Mouse (Mus musculus) spleen, postnatal 4 days (tissue): ENCODE results near the gene Chchd1.

ENCODE experiments used
- DNase-seq, 2 experiments: peaks; one replicate each; pipeline ENCODE4 v3.0.0; 2022; ENCODE audit warnings: low spot score in 2 of 2

The Chchd1 gene

DNA sequence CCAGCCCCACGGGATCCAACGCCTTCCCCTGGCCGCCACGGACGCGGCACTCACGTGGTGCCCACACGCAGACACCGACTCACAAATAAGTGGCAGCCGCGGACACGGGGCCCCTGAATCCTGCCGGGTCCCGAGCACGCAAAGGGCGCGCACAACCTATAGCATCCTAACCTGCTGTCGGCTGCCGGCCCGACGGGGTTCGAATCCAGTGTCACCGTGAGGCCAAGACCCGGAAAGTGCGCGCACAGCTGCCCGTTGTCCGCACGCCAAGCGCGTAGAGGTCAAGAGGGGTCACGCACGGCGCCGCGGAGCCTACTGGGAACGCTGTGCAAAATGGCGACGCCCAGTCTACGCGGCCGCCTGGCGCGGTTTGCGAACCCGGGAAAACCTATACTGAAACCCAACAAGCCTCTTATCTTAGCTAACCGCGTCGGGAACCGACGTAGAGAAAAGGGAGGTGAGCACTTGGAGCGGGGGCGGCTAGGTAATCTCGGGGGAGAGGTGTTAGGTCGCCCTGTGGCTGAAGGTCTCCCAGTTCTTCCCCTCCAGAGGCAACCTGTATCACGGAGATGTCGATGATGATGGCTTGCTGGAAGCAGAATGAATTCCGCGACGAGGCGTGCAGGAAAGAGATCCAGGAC, at the start of gene Chchd1:
Chchd1 (plus strand) TSS at position 266 of the 641 bp plus-strand sequence.
- peak; percentile 85 to 94 for DNase-seq

DNA sequence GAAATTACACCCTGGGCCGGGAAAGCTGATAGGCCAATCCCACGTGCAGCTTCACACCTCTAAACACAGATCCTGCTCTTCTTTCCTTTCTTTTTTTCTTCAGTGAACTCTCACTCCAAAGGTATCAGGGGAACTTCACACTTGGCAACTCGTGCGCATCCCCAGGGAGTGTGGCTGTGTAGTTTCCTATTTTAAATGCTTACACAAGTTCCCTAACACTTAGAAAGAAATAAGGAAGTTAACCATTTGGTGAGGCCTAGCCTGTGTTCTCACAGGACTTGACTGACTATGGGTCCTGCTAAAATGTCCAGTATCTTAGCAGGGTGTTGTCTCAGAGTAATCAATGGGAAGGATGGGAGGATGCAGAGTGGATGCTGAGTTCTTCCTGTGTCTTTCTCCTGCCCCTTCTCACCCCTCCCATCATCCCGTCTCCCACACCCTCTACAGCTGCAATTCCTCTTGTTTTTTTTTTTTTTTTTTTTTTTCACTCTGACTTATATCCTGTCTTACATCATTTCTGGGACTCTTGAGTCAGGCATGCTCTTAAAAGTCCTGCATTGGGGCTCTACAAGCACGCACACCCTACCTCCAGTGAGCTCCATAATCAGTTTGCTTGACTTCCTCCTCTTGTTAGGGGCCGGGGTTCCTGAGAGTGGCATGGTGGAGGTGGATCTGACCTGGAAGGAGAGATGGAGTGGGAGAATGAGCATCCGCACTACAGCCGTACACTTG, 48.0 kb upstream of the Chchd1 start:
- DNase-seq = no peak

DNA sequence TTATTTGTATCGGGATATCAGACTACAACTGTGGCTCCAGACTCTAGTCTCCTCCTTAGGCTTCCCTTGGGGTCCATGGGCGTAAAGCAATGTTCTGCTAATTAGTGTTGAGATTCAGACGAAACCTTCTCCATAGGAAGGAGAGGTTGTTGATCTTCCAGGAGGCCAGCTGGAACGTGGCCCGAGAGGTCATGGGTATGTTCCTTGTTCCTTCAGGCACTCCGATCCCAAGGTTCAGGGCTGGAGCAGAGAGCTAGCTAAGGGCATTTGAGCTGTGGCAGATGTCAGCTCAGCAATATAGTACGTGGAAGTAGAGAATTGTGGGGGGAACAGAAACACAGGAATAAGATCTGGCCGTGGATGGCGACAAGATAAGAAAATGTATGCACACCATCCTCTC, 47.1 kb upstream of the Chchd1 start:
- DNase-seq = no peak

DNA sequence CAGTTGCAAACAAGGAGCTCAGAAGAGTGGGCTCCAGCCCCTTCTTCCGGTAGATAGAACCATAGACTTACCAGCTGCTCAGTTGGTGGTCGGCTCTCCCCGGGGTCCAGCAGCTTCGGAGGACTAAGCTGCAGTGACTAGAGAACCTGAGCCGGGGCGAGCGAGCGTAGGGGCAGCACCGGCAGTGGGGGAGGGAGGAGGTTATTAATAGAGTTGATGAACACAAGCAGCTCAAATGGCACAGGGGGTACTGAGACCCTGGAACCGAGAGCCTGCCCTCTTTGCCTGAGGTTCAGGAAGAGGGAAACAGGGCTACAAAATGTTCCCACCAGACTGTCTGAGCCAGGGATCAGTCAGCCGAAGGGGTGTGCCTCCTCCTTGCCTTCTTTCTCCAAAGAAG, 46.4 kb upstream of the Chchd1 start, which contains the start of gene Myoz1:
Myoz1 (minus strand) TSS at position 180 of the 400 bp plus-strand sequence.
- no peak for DNase-seq

DNA sequence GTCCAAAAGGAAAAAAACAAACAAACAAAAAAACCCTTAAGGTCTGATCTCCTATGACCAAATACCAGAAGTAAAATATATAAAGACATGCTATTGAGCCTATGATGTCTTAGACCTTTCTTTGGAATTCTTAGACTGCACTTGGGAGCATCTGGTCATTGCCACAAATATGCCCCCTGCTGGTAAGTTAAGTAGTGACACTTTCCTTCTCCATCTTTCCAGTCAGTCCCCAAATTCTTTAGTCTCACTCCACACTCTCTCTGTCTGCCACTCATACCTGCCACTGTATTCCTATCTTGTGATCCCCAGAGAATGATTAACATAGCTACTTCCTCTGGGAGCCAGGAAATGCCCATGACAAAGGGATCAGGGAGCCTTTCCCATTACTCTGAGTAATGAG, 44.5 kb upstream of the Chchd1 start:
- no peak for DNase-seq

DNA sequence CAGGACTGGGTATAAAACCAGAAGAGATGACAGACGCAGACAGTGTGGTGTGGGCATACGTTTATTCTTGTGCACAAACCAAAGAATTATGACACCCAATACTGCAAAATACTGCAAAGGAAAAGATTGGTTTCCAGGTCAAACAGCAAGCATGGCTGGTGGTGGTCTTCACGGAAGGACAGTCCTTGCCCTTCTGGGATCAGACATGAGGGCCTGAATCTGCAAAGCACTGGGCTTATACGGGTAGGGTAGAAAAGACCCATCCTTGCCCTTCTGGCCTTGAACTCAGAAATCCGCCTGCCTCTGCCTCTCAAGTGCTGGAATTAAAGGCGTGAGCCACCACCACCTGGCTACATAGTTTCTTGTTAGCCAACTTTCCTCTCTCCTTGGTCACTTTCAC, 43.9 kb upstream of the Chchd1 start:
- DNase-seq = no peak

DNA sequence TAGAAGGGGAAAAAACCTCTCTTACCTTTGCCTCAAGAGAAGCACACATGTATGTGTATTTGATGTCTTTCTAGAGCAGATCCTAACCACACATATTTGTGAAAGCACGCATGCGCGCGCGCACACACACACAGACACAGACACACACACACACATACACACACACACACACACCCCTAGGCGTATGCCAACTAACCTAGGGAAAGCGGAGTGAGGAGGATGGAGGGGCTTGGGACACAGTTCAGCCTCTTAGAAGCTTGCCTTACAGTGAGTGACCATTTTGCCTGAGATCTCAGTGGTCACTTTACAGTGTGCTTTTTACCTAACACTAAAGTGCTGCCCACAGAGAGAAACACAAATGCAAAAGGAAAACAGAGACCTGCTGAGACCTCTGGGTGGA, 43.1 kb upstream of the Chchd1 start:
- no peak for DNase-seq

DNA sequence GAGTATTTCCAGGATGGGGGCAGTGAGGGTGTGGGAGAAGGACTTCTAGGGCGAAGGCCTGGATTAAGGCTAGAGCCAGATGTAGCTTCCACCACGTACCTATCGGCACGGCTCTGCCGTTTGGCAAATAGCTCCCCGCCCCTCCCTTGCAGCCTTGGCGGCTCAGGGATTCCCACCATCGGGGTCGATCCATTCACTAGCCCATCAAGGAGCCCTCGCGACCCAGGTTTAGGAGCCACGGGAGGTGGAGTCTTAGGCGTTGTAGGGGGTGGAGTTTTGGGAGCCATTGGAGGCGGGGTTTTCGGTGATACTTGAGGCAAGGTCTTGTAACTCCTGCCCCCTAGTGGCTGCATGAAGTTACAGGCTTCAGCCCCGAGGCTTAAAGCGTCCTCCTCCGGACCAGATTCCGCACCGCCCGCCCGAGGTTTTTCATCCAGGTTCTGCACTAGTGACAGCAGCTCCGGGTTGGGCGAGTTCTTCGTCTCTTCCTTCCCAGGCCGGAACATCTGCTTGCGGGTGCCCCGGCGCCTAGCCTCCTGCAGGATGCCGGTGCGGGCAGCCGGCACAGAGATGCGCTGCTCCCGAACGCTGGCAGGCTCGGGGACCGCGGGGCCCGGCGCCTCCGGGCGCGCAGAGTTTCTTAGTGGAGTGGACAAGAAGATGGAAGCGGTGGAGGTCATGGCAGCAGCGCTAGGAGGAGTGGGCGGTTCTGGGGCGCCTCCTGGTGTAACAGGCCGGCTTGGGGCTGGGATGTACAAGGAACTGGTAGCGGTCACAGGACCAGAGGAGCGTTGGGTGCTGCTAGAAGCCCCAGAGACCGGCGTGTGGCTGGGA, 41.8 kb upstream of the Chchd1 start:
- DNase-seq = peak; percentile 91 to 95

DNA sequence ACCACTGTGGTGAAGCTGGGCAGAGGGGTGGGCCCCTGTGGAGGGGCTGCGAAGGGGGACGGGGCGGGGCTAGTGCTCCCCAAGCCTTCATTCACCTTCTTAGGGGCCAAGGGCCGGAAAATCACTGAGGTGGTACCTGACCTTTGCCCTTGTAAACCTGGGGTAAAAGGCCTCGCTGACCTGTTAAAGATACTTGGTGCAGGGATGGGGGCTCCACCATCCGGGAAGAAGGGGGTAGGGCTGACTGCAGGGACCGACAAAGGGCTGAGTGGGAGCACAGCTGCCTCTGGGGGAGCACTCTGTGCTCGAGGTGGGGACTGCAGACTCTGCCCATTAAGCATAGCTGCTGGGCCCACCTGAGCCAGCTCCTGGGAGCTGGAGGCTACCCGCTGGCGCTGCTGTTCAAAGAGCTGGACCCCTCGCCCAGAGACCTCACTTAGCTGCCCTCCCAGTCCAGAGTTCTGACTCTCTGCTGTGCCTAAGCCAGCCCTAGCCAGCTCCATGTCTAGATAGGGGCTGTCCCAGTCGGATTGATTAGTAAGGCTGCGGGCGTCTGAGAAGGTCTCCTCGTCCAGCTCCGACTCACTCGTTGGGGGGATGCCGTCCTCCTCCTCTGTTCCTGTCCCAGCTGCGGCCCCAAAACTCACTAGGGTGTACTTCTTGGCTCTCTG, 41.0 kb upstream of the Chchd1 start:
- DNase-seq = peak in 1 of 2 experiments; percentile 65

DNA sequence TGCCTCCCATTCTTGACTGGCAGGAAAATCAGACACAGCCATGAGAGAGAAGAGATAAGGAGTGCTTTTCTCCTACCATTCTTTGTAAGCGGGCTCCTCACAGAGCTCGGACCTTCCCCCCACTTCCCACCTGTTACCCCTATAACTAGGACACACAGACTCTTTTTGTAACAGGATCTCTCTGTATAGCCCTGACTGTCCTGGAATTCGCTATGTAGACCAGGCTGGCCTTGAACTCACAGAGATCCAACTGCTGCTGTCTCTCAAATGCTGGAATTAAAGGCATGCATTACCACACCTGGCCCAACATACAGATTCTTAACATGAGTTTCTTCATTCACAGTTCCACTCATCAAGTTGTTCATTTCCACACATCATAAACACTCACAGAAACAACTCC, 40.1 kb upstream of the Chchd1 start:
- DNase-seq = no peak

DNA sequence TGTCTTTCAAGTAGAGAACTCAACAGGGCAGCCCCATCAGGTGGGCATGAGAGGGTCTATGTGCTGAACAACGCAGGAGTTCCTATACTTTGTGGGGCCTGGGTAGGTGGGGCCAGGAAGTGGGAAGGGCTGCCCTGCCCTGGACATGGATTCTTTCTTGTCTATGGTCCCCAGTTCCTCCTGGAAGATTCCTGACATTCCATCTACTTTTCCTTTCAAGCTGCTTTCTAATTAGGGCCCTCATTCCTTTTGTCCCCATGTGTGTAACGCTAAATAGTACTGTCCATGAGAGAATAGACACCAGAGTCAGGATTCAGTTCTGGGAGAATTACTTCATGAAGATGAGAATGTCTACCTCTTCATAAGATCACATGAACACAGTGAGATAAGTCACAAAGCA, 39.2 kb upstream of the Chchd1 start:
- DNase-seq = no peak

DNA sequence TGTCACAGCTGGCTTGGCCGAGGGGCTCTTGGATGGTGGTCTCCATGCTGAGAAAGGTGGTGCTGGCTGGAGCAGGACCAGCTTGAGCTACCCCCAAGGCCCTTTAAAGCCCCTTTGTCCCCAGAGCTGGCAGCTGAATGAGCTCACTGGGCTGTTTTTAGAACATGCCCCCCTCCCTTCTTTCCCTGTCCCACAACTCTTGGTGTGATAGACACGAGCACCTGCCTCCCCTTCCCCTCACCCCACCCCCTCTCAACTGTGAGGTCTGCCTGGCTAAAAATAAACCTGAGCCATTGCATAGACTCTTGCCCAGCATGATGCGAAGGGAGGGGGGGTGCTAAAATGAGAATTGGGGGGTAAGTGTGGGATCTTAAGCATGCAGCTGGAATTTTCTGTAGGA, 38.4 kb upstream of the Chchd1 start:
- no peak for DNase-seq

DNA sequence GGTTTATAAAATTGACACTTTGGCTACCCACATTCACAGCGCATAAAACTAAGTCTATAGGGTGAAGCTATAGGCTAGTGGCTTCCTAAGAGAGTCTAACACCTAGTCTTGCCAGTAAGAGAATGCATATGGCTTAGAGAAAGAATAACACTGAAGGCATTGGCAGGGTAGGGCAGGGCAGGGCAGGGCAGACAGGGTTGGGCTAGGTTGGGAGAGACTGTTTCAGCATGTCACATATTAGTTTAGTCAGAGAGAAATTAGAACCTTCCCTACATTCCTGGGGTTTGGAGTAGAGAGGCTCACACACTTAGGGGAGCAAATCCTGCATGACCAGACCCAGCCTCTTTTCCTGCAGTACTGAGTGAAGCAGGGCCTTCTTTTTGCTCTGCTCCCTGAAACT, 35.3 kb upstream of the Chchd1 start:
- no peak for DNase-seq

DNA sequence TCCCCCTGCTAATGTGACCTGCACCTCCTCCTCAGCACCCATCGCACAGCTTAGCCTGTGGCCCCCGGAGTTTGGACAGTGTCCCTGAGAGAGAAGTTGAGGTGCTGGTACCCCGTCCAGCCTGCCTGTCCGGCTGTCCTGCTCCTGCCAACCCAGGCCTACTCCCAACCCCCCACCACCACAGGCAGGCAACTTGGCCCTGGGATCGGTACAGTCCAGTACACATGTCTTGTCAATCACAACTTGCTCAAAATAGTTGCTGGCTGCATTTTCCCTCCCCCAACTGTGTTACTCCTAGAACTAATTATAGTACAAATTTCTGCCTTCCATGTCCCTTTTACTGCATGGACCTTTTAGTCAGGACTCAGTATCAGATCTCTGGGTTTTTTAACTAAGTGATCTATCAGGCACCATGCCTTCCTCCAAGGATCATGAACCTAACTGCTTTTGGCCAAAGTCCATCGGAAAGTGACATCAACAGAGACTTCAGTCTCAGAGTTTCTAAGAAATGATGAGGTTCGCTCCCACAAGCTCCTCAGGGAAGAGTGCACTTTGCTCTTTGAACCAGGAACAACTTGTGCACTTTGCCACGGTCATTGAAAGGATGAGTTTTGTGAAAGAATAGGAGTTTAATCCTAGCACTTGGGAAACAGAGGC, 34.5 kb upstream of the Chchd1 start, which contains the start of gene Synpo2l:
Synpo2l (minus strand) TSS at position 201 of the 657 bp plus-strand sequence.
- DNase-seq = no peak

DNA sequence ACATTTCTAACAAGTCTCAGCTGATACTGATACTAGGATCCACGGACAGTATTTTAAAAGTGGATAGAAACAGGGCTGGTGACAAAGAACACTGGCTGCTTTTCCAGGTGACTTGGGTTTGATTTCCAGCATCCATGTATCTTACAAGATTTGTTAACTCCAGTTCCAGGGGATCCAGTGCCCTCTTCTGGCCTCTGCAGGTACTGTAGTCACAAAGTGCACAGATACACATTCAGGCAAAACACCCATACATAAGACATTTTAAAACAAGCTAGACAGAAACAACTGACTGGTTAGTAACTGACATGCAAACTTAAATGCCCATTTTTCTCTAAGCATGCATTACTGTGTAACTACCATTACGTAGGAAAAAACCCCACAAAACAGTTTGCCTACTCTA, 29.8 kb upstream of the Chchd1 start:
- DNase-seq = peak; percentile 50 to 72

DNA sequence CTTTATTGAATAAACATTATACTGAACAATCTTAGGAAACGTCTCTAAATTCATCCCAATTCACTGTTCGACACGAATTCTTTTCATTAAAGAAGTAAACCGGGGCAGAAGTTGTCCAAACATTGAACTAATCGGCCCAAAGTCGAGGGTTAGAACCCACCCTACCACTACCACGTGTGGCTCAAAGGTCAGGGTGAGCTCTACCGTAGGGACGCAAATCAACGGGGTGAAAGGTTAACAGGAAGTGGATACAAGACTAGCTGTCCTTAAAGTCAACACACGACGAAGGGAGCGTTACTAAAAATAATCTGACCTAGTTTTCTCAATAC, 29.1 kb upstream of the Chchd1 start:
- DNase-seq = peak in 1 of 2 experiments; percentile 19

DNA sequence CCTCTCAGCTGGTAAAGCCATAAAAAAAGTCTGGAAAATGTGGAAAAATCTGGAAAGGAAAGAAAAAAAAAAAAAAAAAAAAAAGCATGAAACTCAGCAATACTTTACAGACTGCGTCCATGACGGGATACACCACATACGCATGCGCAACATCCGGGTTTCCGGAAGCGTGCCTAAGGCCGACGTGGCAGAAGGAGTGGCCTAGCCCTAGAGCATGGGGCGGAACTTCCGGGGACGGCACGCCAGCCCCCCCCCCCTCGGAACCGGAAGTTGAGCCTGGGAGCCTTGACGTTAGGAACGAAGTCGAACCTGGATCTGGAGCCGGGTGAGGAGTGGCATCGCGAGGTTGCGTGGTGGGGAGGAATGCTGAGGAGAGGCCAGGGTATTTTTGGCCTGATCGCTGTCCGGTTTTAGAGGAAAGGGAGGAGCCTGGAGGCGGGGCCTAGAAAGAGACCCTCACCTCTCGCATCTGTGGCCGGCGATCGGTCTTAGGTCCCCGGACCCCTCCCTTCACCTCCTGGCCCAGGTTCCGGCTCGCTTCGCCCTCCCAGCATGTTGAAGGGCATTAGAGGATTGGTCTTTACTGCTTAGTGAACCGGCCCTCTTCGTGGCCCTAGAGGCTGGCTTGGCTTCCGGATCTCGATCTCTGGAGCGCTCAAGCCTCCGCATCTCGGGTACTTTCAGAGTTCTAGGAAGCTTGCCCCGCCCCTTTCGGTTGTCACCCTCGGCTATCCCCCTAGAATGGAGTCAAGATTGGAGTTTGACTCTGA, 28.6 kb upstream of the Chchd1 start, which contains the start of gene Sec24c:
Sec24c (plus strand) TSS at position 245 of the 770 bp plus-strand sequence.
- DNase-seq = peak; percentile 98 to 99

DNA sequence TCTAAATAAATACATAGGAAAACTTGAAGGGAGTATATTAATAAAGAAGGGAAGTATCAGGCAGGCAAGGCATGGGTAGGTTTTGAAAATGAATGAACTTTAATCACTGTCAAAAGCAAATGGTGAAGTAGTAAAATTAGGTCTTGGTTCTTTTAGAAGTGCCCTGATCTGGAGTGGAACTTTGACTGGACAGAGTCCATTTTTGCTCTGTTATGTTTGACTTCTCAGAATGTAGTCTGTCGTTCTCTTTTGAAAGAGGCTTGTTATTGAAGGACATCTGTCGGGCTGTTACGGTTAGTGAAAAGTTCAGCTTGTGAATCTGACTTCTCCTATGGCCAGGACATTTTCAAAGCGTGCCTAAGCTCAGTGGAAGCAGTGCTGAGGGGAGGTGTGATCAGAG, 24.9 kb upstream of the Chchd1 start:
- no peak for DNase-seq

DNA sequence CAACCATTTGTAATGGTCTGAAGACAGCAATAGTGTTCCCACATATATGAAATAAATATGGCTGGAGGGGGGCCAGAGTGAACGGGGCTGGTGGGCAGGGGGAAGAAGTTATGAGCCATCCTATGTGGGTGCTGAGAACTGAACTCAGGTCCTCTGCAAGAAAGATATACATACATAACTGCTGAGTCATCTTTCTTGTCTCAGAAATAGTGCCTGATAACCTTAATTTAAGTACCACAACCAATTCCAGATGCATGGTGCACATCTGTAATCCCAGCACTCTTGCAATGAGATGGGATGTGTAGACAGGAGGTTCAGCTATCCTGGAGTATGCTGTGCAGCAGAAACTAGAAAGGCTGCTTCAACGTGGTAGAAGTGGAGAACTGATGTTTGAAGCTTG, 21.1 kb upstream of the Chchd1 start:
- DNase-seq = no peak

DNA sequence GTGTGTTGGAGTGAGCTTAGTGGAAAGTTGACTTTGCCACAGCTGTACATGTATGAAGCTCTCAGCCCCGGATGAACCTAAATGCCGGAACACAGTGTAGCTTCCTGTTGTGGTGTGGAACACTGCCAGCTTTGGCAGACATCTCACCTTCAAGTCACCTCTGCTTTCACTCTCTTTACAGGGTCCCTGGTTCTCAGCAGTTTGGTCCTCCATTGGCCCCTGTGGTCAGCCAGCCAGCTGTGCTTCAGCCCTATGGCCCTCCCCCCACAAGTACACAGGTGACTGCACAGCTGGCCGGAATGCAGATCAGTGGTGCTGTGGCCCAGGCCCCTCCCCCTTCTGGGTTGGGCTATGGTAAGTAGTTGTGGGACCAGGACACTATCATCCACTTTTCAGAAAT, 20.3 kb upstream of the Chchd1 start:
- DNase-seq = no peak

DNA sequence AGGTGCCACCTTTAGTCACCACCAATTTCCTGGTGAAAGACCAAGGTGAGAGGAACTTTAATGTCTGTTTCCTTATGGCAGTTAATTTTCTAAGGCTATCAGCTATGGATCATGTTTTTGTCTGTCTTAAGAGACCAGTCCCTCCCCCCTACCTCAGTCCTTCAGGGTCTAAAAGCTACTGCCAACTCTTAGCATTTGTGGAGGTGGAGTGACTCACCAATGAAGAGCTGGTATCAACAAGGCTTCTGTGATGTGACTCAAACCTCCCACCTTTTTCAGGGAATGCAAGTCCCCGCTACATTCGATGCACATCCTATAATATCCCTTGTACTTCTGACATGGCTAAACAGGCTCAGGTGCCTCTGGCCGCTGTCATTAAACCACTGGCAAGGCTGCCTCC, 16.2 kb upstream of the Chchd1 start:
- no peak for DNase-seq
